Mouse (Mus musculus) erythroblast, embryonic 14.5 days (primary cell): ENCODE results near the gene Wt1.

Experiments used
- GATA1 ChIP-seq: IDR thresholded peaks from 2 replicates; pipeline ENCODE4 v1.6.1; 2012; ENCODE audit warnings: low read length, inconsistent platforms, mixed read lengths
- TAL1 ChIP-seq: IDR thresholded peaks from 3 replicates; pipeline ENCODE4 v1.6.1; 2012; ENCODE audit warnings: low read length, inconsistent platforms, mixed read lengths

GRCm38 (mm10) chr2:105128564-105128963 lies 2.2 kb downstream of the Wt1 start:
- TF ChIP-seq TAL1, result no peak
- no peak for TF ChIP-seq GATA1
